Mouse (Mus musculus) liver, embryonic 16.5 days (tissue): Measurements from ENCODE around the gene Nfia. TPM values are rescaled to one million over a fixed set of nuclear protein-coding genes. Genes with fewer than 3 reads are reported as not detected.

Source experiments
- ATAC-seq: fragments of 200-750 bp; cut with Nextera tagmentation; 2 replicates; pipeline ENCODE4 v1.8.0; 2017; ENCODE audit warnings: low read depth, mild to moderate bottlenecking, moderate number of reproducible peaks, moderate library complexity
- H3K27ac ChIP-seq: fragments of 300-500 bp; sonication (generic); 2 replicates; pipeline ENCODE4 v1.5.1; 2014; ENCODE audit warnings: mild to moderate bottlenecking, low read length
- H3K27me3 ChIP-seq: fragments of 300-500 bp; sonication (generic); 2 replicates; pipeline ENCODE4 v1.6.1; 2014; ENCODE audit warnings: low read depth, low read length, mixed read lengths; ENCODE audit not compliant: control insufficient read depth, insufficient read depth
- H3K36me3 ChIP-seq: fragments of 300-500 bp; sonication (generic); 2 replicates; pipeline ENCODE4 v1.6.1; 2014; ENCODE audit warnings: mild to moderate bottlenecking; ENCODE audit not compliant: control insufficient read depth, insufficient read depth
- H3K4me1 ChIP-seq: fragments of 300-500 bp; sonication (generic); 2 replicates; pipeline ENCODE4 v1.6.1; 2014; ENCODE audit warnings: low read depth, low read length, mixed read lengths; ENCODE audit not compliant: control insufficient read depth
- H3K4me2 ChIP-seq: fragments of 300-500 bp; sonication (generic); 2 replicates; pipeline ENCODE4 v1.6.1; 2014; ENCODE audit warnings: low read depth, low read length, mixed read lengths
- H3K4me3 ChIP-seq: fragments of 300-500 bp; sonication (generic); 2 replicates; pipeline ENCODE4 v1.5.1; 2014; ENCODE audit warnings: low read depth, mild to moderate bottlenecking, low read length
- H3K9ac ChIP-seq: fragments of 300-500 bp; sonication (generic); 2 replicates; pipeline ENCODE4 v1.6.1; 2014; ENCODE audit warnings: low read depth, low read length
- H3K9me3 ChIP-seq: fragments of 300-500 bp; sonication (generic); replicated peaks from 2 replicates; pipeline ENCODE4 v1.6.1; 2016; ENCODE audit warnings: low read length; ENCODE audit not compliant: control insufficient read depth
- WGBS: fragments of 180-500 bp; shearing (Covaris S2); extraction: QIAGEN DNeasy Blood & Tissue Kit; methylation state at CpG from one replicate; pipeline ENCODE4 v1.1.7; 2014; ENCODE audit not compliant: insufficient replicate concordance; 5-methylcytosine and 5-hydroxymethylcytosine counted together
- polyA plus RNA-seq: library from polyadenylated mRNA; unstranded; fragments of >200 nt; fragmentation: Nextera tagmentation; extraction: Ambion mirVana; gene quantifications from 2 replicates; pipeline ENCODE4 v1.2.1, GENCODE M21; 2015

Gene Nfia
- polyA plus RNA-seq, 1 experiment from 2014 or later = 5.7 TPM

- no peak overlapping the region for H3K9ac ChIP-seq
- no peak overlapping the region for H3K27ac ChIP-seq
- no peaks in the 10 kb centered on the region for H3K27me3 ChIP-seq
- no peak overlapping the region for H3K4me2 ChIP-seq
- H3K4me3 ChIP-seq = no peak overlapping the region
- H3K36me3 ChIP-seq = no peaks in the 10 kb centered on the region
- H3K4me1 ChIP-seq = peaks cover 12% of the 10 kb centered on the region
- WGBS = 66% methylated on average over 5 of the region's 5 CpGs
- H3K9me3 ChIP-seq = no peaks in the 10 kb centered on the region
- ATAC-seq = no peak
These were observed 123.4 kb downstream of the Nfia start for GRCm38 (mm10) chr4:97895940-97896339.

GRCm38 (mm10) chr4:97900256-97900944 lies 127.9 kb downstream of the Nfia start:
- peaks cover 6% of the 10 kb centered on the region for H3K4me1 ChIP-seq
- H3K4me2 ChIP-seq = no peak overlapping the region
- no peak overlapping the region for H3K27ac ChIP-seq
- no peak overlapping the region for H3K4me3 ChIP-seq
- H3K9me3 ChIP-seq = no peaks in the 10 kb centered on the region
- no peak overlapping the region for H3K9ac ChIP-seq
- WGBS = 57% methylated on average over 12 of the region's 12 CpGs
- H3K27me3 ChIP-seq = no peaks in the 10 kb centered on the region
- no peaks in the 10 kb centered on the region for H3K36me3 ChIP-seq
- ATAC-seq = 0 out of 2 replicates have a peak, but pooled peaks have one; percentile 21

DNA sequence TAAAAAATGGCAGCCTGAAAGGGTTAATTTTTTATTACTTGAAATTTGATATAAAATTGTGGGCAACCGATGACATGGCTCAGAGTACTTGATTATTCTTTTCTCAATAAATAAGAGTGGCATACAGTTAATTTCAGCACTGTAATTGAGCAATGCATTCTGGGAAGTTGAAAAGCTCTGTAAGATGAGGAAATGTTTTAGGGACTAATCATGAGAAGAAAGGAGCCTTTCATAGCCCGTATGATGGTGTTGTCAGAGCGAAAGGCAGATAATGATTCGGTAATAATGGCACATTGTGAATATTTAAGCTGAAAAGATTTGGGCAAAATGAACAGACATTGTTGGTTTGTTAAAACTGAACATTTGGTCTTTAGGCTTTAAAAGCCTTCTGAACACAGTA lies 133.3 kb downstream of the Nfia start:
- H3K27ac ChIP-seq = no peak overlapping the region
- H3K4me3 ChIP-seq = no peak overlapping the region
- no peaks in the 10 kb centered on the region for H3K36me3 ChIP-seq
- WGBS = 67% methylated on average over 4 of the region's 4 CpGs
- H3K27me3 ChIP-seq = no peaks in the 10 kb centered on the region
- ATAC-seq = no peak
- H3K4me1 ChIP-seq = peaks cover 4% of the 10 kb centered on the region
- H3K4me2 ChIP-seq = no peak overlapping the region
- no peaks in the 10 kb centered on the region for H3K9me3 ChIP-seq
- no peak overlapping the region for H3K9ac ChIP-seq

DNA sequence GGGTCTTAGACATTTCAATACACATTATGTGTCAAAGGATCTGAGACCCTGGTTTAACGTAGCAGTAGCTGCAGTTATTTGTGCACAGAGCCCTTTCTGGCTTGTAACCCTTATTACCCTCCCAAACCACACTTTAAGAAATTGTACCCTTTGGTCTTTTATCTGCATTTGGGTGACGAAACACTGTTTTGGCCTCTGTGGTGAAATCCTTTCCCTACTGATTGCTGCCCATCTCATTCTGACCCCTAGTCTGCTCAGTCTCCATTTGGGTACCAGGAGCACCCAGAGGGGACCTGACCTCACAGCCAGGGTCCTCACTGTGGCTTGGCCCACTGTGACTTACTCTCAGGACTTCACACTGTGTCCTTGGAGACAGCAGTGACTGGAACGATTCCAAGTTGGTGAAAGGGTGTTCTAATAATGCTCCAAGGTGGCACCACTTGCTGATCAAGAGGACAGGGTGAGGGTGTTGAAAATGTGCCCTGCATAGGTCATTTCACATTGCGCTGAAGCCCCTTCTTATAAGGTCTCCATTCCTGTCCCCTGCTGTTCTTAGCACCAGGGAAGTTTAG lies 136.1 kb downstream of the Nfia start:
- Histone ChIP-seq H3K36me3 (no peaks in the 10 kb centered on the region), H3K9me3 (no peaks in the 10 kb centered on the region), H3K9ac (no peak overlapping the region), H3K27ac (peak overlapping the region; percentile 34; the same call in 1 of the 2 replicates), H3K4me2 (no peak overlapping the region), H3K4me1 (peaks cover 4% of the 10 kb centered on the region), H3K4me3 (no peak overlapping the region), H3K27me3 (no peaks in the 10 kb centered on the region)
- ATAC-seq = peak; percentile 31; the same call in 1 of the 2 replicates
- WGBS = 53% methylated on average over 4 of the region's 4 CpGs

GRCm38 (mm10) chr4:97910115-97910776 lies 137.7 kb downstream of the Nfia start:
- Histone ChIP-seq H3K9ac (no peak overlapping the region), H3K9me3 (no peaks in the 10 kb centered on the region), H3K27me3 (no peaks in the 10 kb centered on the region), H3K4me3 (no peak overlapping the region), H3K27ac (peak overlapping the region; percentile 84), H3K4me1 (peaks cover 4% of the 10 kb centered on the region), H3K36me3 (no peaks in the 10 kb centered on the region), H3K4me2 (no peak overlapping the region)
- 62% methylated on average over 9 of the region's 9 CpGs for WGBS
- ATAC-seq = no peak

GRCm38 (mm10) chr4:97910777-97911580 lies 138.4 kb downstream of the Nfia start:
- Histone ChIP-seq H3K9ac (no peak overlapping the region), H3K4me2 (no peak overlapping the region), H3K27ac (peak overlapping the region; percentile 84), H3K36me3 (no peaks in the 10 kb centered on the region), H3K4me1 (peaks cover 4% of the 10 kb centered on the region), H3K9me3 (no peaks in the 10 kb centered on the region), H3K27me3 (no peaks in the 10 kb centered on the region), H3K4me3 (no peak overlapping the region)
- ATAC-seq = peak; percentile 56
- WGBS = 73% methylated on average over 27 of the region's 27 CpGs

GRCm38 (mm10) chr4:97911755-97912154 lies 139.2 kb downstream of the Nfia start:
- ATAC-seq = peak; percentile 84
- Histone ChIP-seq H3K4me3 (no peak overlapping the region), H3K27me3 (no peaks in the 10 kb centered on the region), H3K36me3 (no peaks in the 10 kb centered on the region), H3K9ac (no peak overlapping the region), H3K4me2 (no peak overlapping the region), H3K4me1 (peaks cover 4% of the 10 kb centered on the region), H3K27ac (peak overlapping the region; percentile 67), H3K9me3 (no peaks in the 10 kb centered on the region)
- 64% methylated on average over 7 of the region's 7 CpGs for WGBS

DNA sequence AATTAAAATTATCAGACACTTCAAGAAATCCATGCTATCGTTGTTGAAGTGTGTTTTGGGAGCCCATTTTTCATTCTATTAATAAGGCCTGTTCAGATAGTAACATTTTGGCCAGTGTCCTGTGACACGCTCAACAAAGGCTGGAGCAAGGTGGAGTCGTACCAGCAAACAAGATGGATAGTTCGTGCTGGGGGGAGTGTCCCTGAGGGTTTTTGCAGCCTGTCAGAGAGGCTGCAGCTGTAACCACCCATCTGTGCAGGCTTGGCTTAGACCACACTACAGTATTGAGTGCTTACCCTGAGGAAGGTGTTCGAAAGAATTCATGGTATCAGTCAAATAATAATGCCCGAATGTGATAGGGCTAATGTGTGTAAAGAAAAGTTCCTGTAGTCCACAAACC lies 139.6 kb downstream of the Nfia start:
- H3K4me2 ChIP-seq = no peak overlapping the region
- ATAC-seq = peak; percentile 34; the same call in 1 of the 2 replicates
- H3K27ac ChIP-seq = peak overlapping the region; percentile 67
- no peak overlapping the region for H3K4me3 ChIP-seq
- WGBS = 65% methylated on average over 6 of the region's 6 CpGs
- H3K9me3 ChIP-seq = no peaks in the 10 kb centered on the region
- peaks cover 4% of the 10 kb centered on the region for H3K4me1 ChIP-seq
- no peaks in the 10 kb centered on the region for H3K27me3 ChIP-seq
- H3K9ac ChIP-seq = no peak overlapping the region
- H3K36me3 ChIP-seq = no peaks in the 10 kb centered on the region
